Mouse (Mus musculus): ENCODE results near the gene Mrpl52. TPM values are rescaled to one million over a fixed set of nuclear protein-coding genes. Genes with fewer than 3 reads are reported as not detected.

Gene Mrpl52
- polyA plus RNA-seq, 1 experiment from 2014 or later = 280 TPM

DNA sequence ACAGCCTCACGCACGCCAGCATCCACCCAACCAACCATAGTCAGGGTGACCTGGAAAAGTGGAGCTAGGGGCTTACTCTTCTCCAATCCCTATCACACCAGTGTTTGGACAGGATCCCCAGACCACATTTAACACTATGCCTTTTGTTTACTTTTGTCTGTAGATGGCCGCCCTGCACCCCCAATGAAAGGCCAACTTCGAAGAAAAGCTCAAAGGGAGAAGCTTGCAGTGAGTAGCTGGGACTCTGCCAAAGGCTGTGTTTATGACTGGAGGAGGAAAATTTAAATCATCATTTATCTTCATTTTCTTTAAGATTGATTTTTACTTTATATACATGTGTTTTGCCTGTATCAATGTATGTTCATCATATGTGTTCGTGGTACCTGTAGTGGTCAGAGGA, 1.7 kb downstream of the Mrpl52 start:
- Histone ChIP-seq H3K9me3 (ENCODE audit: control insufficient read depth, low read length) (no peaks in the 10 kb centered on the region), H3K36me3 (ENCODE audit: control insufficient read depth, insufficient read depth, low read length) (peaks cover 5% of the 10 kb centered on the region; the same call in 1 of the 2 replicates), H3K27me3 (ENCODE audit: control insufficient read depth, insufficient read depth, low read length) (0 out of 2 replicates have a peak, but pooled peaks cover 3% of the 10 kb centered on the region), H3K4me3 (ENCODE audit: low read depth, low read length) (no peak overlapping the region), H3K9ac (replicated peaks; ENCODE audit: low read depth, low read length) (no peak overlapping the region), H3K4me2 (ENCODE audit: low read depth, low read length) (no peak overlapping the region), H3K4me1 (ENCODE audit: control insufficient read depth, insufficient read depth, low read length) (peaks cover 13% of the 10 kb centered on the region; the same call in 1 of the 2 replicates), H3K27ac (ENCODE audit: low read depth, low read length) (no peak overlapping the region)
- no peak for ATAC-seq (ENCODE audit: low read depth)
- 92% methylated on average over 5 of the region's 5 CpGs for WGBS

DNA sequence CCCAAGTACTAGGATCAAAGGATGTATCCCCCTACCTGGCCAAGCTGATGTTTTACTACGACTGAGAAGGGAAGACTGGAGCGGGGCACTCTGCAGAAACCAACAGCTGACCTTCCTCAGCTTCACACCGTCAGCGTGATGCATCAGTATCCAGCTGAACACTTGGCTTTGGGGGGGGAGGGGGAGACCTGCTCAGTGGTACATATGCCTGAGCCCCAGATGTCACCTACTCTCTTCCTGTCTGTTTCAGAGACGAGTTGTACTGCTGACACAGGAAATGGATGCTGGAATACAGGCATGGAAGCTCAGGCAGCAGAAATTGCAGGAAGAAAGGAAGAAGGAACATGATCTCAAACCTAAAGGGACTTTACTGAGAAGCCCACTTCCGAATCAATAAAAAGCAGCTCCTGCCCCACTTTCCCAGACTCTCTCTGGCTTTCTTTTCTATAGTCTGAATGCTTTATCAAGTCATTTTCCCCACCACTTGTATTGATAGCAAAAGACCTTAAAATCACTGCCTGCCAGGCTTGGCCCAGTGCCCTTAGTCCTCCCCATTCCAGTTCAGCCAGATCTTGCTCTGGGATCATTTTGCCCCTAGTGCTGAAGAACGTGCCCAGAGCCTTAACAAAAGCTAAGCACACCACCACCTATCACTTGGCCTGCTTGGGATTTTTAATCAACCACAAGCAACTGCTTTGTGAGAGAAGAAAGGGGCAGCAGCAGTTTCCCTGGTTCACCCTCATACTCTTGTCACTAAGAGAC, 2.8 kb downstream of the Mrpl52 start:
- Histone ChIP-seq H3K36me3 (ENCODE audit: control insufficient read depth, insufficient read depth, low read length) (peaks cover 5% of the 10 kb centered on the region; the same call in 1 of the 2 replicates), H3K4me2 (ENCODE audit: low read depth, low read length) (peak overlapping the region; percentile 7; the same call in 1 of the 2 replicates), H3K9ac (replicated peaks; ENCODE audit: low read depth, low read length) (no peak overlapping the region), H3K4me3 (ENCODE audit: low read depth, low read length) (no peak overlapping the region), H3K4me1 (ENCODE audit: control insufficient read depth, insufficient read depth, low read length) (peaks cover 13% of the 10 kb centered on the region; the same call in 1 of the 2 replicates), H3K27me3 (ENCODE audit: control insufficient read depth, insufficient read depth, low read length) (0 out of 2 replicates have a peak, but pooled peaks cover 3% of the 10 kb centered on the region), H3K9me3 (ENCODE audit: control insufficient read depth, low read length) (no peaks in the 10 kb centered on the region), H3K27ac (ENCODE audit: low read depth, low read length) (peak overlapping the region; percentile 28; the same call in 1 of the 2 replicates)
- no peak for ATAC-seq (ENCODE audit: low read depth)
- WGBS = 62% methylated on average over 7 of the region's 7 CpGs

DNA sequence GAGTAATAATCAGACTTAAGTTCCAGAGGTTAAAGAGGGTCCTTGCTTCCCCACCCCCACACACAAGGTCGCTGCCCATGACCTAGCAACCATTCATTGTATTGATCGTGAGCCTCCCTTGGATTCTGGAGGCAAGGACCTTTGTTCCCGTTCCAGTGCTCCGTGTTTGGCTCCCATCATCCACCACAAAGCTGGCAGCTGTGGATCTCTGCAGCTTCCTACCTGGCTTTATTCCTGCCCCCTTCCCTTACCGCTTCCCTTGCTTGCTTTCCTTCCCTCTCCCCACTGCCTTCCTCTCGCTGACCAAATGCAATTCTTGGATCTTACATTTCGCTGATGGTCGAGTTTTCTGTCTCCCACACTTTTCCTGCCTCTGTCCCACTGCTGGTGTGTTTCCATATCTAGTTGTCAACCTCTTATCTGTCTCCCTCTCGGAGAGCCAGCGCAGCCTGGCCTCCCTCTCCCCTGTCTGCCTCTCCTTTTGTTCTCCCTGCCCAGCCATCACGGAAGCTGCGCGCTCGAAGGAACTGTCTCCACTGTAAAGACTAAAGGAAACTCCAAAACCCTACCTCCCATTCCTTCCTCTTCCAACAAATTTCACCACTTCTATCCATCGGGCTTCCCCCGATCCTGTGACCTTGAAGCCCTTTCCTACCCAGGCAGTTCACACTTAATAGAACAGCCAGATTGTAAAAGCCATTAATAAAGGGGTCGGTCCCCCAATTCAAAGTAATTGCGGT, 3.9 kb downstream of the Mrpl52 start:
- Histone ChIP-seq H3K4me3 (ENCODE audit: low read depth, low read length) (peak overlapping the region; percentile 52), H3K36me3 (ENCODE audit: control insufficient read depth, insufficient read depth, low read length) (peaks cover 5% of the 10 kb centered on the region; the same call in 1 of the 2 replicates), H3K27me3 (ENCODE audit: control insufficient read depth, insufficient read depth, low read length) (0 out of 2 replicates have a peak, but pooled peaks cover 3% of the 10 kb centered on the region), H3K9me3 (ENCODE audit: control insufficient read depth, low read length) (no peaks in the 10 kb centered on the region), H3K4me2 (ENCODE audit: low read depth, low read length) (peak overlapping the region; percentile 63), H3K4me1 (ENCODE audit: control insufficient read depth, insufficient read depth, low read length) (peaks cover 13% of the 10 kb centered on the region; the same call in 1 of the 2 replicates), H3K27ac (ENCODE audit: low read depth, low read length) (peak overlapping the region; percentile 79), H3K9ac (replicated peaks; ENCODE audit: low read depth, low read length) (peak overlapping the region; percentile 77)
- WGBS = 4% methylated on average over 18 of the region's 18 CpGs
- ATAC-seq (ENCODE audit: low read depth) = no peak

DNA sequence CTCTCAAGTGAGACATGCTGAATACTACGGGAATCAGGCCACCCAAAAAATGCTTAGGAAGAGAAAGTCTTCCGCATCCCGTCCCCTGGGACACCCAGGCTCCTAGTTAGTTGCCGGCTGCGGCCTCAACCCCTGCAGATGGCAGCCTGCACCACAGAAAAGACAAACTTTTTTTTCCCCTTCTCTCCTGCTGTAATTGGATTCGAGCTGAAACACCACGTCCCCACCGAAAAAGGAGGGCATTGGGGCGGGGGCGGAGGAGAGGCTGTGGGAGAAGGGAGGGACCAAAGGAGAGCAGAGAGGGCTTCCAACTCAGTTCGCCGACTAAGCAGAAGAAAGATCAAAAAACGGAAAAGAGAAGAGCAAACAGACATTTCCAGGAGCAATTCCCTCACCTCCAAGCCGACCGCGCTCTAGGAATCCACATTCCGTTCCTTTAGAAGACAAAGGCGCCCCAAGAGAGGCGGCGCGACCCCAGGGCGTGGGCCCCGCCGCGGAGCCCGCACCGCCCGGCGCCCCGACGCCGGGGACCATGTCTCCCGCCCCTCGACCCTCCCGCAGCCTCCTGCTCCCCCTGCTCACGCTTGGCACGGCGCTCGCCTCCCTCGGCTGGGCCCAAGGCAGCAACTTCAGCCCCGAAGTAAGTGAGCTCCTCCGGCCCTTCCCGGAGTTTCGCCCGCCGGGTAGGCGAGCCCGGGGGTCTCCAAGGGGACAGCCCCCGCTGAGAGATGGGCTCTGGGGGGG, 4.8 kb downstream of the Mrpl52 start, which contains the start of gene Mmp14:
Mmp14 (plus strand) TSS at position 279 of the 744 bp plus-strand sequence.
- Histone ChIP-seq H3K4me1 (ENCODE audit: control insufficient read depth, insufficient read depth, low read length) (peaks cover 13% of the 10 kb centered on the region; the same call in 1 of the 2 replicates), H3K9ac (replicated peaks; ENCODE audit: low read depth, low read length) (peak within 1 kb of the TSS; percentile 77), H3K27ac (ENCODE audit: low read depth, low read length) (peak within 1 kb of the TSS; percentile 79), H3K9me3 (ENCODE audit: control insufficient read depth, low read length) (no peaks in the 10 kb centered on the region), H3K27me3 (ENCODE audit: control insufficient read depth, insufficient read depth, low read length) (0 out of 2 replicates have a peak, but pooled peaks cover 3% of the 10 kb centered on the region), H3K4me2 (ENCODE audit: low read depth, low read length) (peak within 1 kb of the TSS; percentile 63), H3K36me3 (ENCODE audit: control insufficient read depth, insufficient read depth, low read length) (peaks cover 5% of the 10 kb centered on the region; the same call in 1 of the 2 replicates), H3K4me3 (ENCODE audit: low read depth, low read length) (peak within 1 kb of the TSS; percentile 52)
- peak; percentile 18 for ATAC-seq (ENCODE audit: low read depth)
- under 1% methylated on average over 43 of the region's 49 CpGs for WGBS

DNA sequence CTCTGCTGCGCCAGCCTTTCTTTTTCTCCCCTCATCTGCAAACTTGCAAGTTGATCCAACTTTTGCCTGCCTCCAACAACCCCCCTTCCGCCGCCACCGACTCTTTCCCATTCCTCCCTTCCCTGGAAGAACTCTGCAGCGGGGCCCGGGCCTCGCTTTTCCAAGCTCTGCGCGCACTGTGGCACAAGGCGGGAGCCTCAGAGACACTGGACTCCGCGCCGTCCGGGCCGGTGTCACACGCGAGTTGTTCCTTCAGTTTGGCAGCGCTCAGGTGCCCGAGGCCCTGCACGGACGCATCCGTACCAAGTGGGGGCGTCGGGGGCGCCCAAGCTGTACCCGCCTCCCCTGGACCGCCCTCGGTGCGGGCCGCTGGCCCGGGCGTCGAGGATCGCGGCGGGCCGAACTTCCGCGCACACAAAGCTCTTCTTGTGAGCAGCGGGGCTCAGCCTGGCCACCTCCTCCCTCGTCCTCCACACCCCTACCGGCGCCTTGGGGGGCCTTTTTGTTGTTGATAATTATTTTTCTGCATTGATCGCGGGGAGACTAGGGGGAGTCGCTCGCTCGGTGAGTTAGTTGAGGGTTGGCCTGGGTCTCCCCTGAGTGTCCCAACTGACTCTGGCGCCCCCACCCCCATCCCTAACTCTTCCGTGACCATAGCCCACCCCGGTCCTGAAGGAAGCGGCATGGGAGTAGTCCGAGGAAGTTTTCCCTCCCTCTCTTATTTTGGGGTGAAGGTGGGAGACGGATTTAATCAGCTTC, 5.5 kb downstream of the Mrpl52 start:
- H3K27ac ChIP-seq (ENCODE audit: low read depth, low read length) = peak overlapping the region; percentile 79
- H3K4me2 ChIP-seq (ENCODE audit: low read depth, low read length) = peak overlapping the region; percentile 63
- 0 out of 2 replicates have a peak, but pooled peaks cover 3% of the 10 kb centered on the region for H3K27me3 ChIP-seq (ENCODE audit: control insufficient read depth, insufficient read depth, low read length)
- H3K9ac ChIP-seq (replicated peaks; ENCODE audit: low read depth, low read length) = peak overlapping the region; percentile 77
- peak overlapping the region; percentile 52 for H3K4me3 ChIP-seq (ENCODE audit: low read depth, low read length)
- H3K36me3 ChIP-seq (ENCODE audit: control insufficient read depth, insufficient read depth, low read length) = peaks cover 5% of the 10 kb centered on the region; the same call in 1 of the 2 replicates
- WGBS = 4% methylated on average over 54 of the region's 54 CpGs
- H3K4me1 ChIP-seq (ENCODE audit: control insufficient read depth, insufficient read depth, low read length) = peaks cover 12% of the 10 kb centered on the region; the same call in 1 of the 2 replicates
- ATAC-seq (ENCODE audit: low read depth) = peak; percentile 23
- H3K9me3 ChIP-seq (ENCODE audit: control insufficient read depth, low read length) = no peaks in the 10 kb centered on the region

DNA sequence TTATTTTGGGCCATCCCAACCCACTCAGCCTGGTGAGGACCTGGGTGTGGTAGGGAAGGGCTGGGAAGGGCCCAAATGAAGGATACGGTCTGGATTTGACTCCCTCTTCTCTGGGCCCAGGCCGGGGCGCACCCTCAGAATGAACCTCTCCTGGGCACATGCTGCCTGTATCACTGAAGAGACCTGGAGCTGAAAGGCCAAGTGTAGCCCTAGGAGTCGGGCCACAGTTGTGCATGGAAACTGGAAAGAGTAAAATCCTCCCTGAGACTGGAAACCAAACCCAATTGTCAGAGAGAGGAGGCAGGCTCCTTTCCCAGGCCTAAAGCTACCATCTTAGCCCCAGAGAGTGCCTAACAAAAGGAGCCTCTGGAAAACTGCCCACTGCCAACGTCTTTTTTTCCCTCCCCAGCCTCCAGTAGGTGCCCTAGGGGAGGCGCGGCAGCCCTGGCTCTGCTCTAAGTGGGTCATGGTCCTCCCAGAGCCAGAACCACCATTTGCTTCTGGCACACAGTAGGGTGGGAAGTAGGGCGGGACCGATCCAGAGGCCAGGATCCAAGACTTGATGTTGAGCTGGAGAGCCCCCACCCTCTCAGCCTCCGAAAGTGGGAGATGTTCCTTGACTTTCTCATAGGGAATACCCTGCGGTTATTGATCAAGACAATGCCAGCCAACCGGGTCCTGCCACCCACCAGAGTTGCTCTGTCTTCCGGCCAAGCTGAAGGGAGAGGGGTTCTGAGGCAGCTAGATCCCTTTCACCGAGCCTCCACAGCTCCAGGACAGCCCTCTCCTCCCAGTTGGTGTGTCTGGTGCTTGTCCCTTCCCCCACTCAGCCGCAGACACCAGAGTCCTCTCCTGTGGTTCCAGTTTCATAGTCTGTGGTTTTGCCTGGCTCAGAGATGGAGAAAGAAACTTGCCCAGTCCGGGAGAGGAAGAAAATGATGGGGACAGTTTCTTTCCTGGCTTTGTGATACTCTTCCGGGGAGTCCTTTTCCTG, 6.4 kb downstream of the Mrpl52 start:
- Histone ChIP-seq H3K27ac (ENCODE audit: low read depth, low read length) (peak overlapping the region; percentile 35; the same call in 1 of the 2 replicates), H3K27me3 (ENCODE audit: control insufficient read depth, insufficient read depth, low read length) (0 out of 2 replicates have a peak, but pooled peaks cover 3% of the 10 kb centered on the region), H3K4me2 (ENCODE audit: low read depth, low read length) (peak overlapping the region; percentile 63), H3K36me3 (ENCODE audit: control insufficient read depth, insufficient read depth, low read length) (peaks cover 5% of the 10 kb centered on the region; the same call in 1 of the 2 replicates), H3K9ac (replicated peaks; ENCODE audit: low read depth, low read length) (peak overlapping the region; percentile 77), H3K9me3 (ENCODE audit: control insufficient read depth, low read length) (no peaks in the 10 kb centered on the region), H3K4me3 (ENCODE audit: low read depth, low read length) (peak overlapping the region; percentile 52), H3K4me1 (ENCODE audit: control insufficient read depth, insufficient read depth, low read length) (peaks cover 8% of the 10 kb centered on the region; the same call in 1 of the 2 replicates)
- WGBS = 44% methylated on average over 17 of the region's 17 CpGs
- ATAC-seq (ENCODE audit: low read depth) = 0 out of 2 replicates have a peak, but pooled peaks have one; percentile 15

DNA sequence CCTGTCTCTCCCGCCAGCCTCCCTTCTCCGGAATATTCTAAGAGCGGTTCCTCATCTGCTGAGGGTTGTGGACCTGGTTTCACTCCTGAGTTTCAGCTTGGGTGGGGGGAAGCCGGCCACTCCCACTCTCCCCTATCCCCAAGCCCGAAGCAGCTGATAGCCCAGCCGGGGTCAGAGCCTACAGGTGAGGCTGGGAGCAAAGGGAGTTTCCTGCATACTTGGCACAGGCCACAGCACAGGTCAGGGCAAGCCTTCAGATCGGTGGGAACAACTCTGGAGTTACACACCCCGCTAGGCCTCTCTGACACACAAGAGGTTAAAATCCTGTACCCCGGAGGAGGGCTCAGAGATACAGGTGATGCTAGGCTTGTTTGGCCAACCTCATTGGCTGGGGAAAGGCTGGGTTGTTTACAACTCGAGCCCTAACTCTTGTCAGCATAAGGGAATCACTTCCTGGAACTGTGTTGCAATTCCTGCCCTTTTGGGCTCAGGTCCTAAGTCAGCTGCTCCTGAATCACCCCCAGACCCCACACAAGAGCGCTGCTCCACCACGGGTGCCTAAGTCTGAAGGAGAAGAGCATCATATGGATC, 7.3 kb downstream of the Mrpl52 start:
- Histone ChIP-seq H3K9me3 (ENCODE audit: control insufficient read depth, low read length) (no peaks in the 10 kb centered on the region), H3K4me3 (ENCODE audit: low read depth, low read length) (peak overlapping the region; percentile 52; the same call in 1 of the 2 replicates), H3K4me1 (ENCODE audit: control insufficient read depth, insufficient read depth, low read length) (peaks cover 8% of the 10 kb centered on the region; the same call in 1 of the 2 replicates), H3K9ac (replicated peaks; ENCODE audit: low read depth, low read length) (peak overlapping the region; percentile 77; the same call in 1 of the 2 replicates), H3K36me3 (ENCODE audit: control insufficient read depth, insufficient read depth, low read length) (peaks cover 5% of the 10 kb centered on the region; the same call in 1 of the 2 replicates), H3K4me2 (ENCODE audit: low read depth, low read length) (peak overlapping the region; percentile 63), H3K27me3 (ENCODE audit: control insufficient read depth, insufficient read depth, low read length) (0 out of 2 replicates have a peak, but pooled peaks cover 3% of the 10 kb centered on the region), H3K27ac (ENCODE audit: low read depth, low read length) (no peak overlapping the region; the same call in 1 of the 2 replicates)
- ATAC-seq (ENCODE audit: low read depth) = no peak
- 79% methylated on average over 12 of the region's 12 CpGs for WGBS

Data from neural tube, embryonic 14.5 days (tissue).